Mouse (Mus musculus): ENCODE data around the gene Bmp8a.
"Not testable (repeated sequence)": the region's sequence is repeated elsewhere in the genome, so short reads cannot be mapped to it uniquely, and the experiment has no call there.

The Bmp8a gene

DNA sequence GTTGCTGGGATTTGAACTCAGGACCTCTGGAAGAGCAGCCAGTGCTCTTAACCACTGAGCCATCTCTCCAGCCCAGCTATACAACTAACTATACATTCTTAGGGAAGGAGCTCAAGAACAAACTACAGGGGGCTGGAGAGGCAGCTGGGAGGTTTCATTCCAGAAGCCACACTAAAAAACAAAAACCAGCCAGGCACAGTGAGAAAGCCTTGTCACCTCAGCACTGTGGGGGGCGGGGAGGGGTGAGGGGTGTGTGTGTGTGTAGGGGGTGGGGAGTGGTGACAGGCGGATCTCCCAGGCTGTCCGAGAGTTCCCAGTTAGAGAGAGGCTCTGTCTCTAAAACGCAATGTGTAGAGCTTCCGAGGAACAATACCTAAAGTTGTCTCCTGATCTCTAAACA is 11.7 kb downstream of the Bmp8a start:
- DNase-seq (ENCODE audit: low read depth): no peak

DNA sequence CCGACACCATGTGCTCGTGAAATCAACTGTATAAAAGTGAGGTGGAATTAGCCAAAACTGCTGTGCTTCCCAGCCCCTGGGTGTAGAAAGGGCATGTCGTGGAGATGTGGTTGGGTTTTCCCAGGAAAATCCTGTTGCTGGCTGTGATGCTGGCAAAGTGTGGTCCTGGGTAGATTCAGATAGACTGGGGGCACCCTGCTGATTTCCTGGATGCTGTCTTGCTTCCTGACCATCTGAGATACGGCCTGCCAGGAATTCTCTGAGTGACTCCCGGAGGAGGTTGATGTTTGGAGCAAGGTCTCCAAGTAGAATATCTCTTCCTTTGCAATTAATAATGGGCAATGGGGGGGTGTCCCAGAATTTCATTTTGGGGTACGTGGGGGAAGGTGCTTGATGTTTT is 14.1 kb downstream of the Bmp8a start:
- DNase-seq (ENCODE audit: low read depth): no peak

- DNase-seq (ENCODE audit: low read depth): peak; percentile 30
These were observed 15.4 kb downstream of the Bmp8a start for GRCm38 (mm10) chr4:123327630-123328029.

DNA sequence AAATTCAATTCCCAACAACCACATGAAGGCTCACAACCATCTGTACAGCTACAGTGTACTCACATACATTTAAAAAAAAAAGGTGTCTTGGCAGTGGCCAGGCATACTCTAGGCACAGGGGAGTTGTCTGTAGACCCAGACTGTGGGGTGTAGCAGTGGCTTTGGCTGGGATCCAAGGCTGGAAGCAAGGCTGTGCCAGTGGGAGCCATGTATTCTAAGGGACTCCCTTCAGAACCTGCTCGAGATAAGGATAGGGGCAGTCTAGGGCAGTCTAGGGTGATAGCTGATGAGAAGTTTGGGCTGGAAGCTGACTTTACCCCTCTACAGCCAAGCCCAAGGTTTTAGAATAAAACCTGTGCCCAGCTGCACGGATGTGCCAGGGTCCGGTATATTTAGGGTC is 17.0 kb downstream of the Bmp8a start:
- DNase-seq (ENCODE audit: low read depth): no peak

GRCm38 (mm10) chr4:123323534-123323933 is 19.5 kb downstream of the Bmp8a start, which contains the start of gene Oxct2a:
Gene Oxct2a, minus strand, starts transcription at chr4:123323634.
- DNase-seq (ENCODE audit: low read depth): no peak

DNA sequence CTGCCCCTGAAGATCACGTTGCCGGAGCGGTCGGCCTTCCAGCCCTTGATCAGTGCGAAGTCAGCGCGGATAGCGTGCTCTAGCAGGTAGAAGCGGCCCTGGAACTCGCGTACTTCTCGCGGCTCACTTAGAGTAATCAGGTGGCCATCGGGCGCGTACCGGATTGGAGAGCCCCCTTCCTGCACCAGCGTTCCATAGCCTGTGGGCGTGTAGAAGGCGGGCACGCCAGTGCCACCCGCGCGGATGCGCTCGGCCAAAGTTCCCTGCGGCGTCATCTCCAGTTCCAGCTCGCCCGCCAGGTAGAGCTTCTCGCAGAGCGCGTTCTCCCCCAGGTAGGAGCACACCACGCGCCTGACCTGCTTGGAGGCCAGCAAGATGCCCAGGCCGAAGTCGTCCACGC is 20.1 kb downstream of the Bmp8a start:
- DNase-seq (ENCODE audit: low read depth): not testable (repeated sequence)

DNA sequence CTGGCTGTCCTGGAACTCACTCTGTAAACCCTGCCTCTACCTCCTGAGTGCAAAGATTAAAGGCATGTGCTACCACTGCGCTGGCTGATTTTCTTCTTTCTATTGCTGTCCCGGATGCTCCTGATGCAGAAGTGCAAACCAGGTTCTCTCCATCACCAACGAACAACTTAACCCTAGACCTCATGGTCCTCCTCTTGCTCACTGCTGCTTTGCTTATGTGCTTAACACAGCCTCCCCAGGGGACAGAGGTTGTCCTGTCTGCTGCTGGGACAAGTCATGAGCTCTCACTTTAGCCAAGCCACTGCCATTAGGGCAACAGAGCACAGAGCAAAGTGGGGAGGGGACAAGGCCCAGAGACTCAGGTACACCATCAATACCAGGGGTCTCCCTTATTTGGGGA is 28.6 kb downstream of the Bmp8a start:
- DNase-seq (ENCODE audit: low read depth): no peak

- DNase-seq (ENCODE audit: low read depth): peak; percentile 95
These were observed 30.0 kb downstream of the Bmp8a start for GRCm38 (mm10) chr4:123313010-123313409.

DNA sequence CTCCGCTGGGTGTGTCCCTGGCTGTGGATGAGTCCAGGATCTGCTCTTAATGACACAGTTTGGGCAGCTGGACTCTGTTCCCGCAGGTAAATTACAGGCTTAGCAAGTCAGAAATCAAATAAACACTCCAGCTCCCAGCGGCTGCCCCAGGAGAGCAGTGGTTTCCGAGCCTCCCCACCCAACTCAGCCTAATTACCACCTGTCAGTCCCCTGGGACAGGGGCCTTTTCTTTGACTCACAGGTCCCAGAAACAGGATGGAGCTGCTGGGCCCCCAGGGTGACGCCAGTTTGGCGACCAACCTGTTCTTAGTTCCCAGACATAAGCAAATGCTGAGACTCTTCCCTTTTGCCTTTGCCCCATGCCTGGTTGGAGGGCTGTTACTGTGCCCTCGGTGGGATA is 31.2 kb downstream of the Bmp8a start:
- DNase-seq (ENCODE audit: low read depth): no peak

DNA sequence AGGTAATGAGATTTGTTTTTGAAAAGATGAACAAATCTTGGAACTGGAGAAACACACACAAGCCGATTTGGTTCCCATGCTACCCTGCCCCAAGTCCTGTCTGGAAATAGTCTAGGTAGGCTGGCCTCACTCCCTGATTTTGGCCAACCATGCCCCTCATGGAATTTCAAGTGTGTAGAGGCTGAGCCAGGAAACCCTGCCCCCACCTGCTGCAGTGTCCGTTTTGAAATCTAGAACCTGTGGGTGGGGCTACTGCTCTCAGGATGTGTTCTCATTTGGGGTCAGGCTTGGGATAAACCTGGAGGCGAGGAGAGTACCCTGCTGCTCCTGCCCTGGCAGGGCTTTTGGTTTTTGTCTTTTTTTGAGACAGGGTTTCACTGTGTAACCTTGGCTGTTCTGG is 34.8 kb downstream of the Bmp8a start:
- peak; percentile 29 for DNase-seq (ENCODE audit: low read depth)

- no peak for DNase-seq (ENCODE audit: low read depth)
These were observed 36.1 kb downstream of the Bmp8a start for GRCm38 (mm10) chr4:123306999-123307398.

GRCm38 (mm10) chr4:123305789-123306188 is 37.3 kb downstream of the Bmp8a start:
- peak; percentile 87 for DNase-seq (ENCODE audit: low read depth)

- no peak for DNase-seq (ENCODE audit: low read depth)
These were observed 43.9 kb downstream of the Bmp8a start for GRCm38 (mm10) chr4:123298980-123299670.

GRCm38 (mm10) chr4:123298226-123298625 is 44.8 kb downstream of the Bmp8a start:
- DNase-seq (ENCODE audit: low read depth): no peak

DNA sequence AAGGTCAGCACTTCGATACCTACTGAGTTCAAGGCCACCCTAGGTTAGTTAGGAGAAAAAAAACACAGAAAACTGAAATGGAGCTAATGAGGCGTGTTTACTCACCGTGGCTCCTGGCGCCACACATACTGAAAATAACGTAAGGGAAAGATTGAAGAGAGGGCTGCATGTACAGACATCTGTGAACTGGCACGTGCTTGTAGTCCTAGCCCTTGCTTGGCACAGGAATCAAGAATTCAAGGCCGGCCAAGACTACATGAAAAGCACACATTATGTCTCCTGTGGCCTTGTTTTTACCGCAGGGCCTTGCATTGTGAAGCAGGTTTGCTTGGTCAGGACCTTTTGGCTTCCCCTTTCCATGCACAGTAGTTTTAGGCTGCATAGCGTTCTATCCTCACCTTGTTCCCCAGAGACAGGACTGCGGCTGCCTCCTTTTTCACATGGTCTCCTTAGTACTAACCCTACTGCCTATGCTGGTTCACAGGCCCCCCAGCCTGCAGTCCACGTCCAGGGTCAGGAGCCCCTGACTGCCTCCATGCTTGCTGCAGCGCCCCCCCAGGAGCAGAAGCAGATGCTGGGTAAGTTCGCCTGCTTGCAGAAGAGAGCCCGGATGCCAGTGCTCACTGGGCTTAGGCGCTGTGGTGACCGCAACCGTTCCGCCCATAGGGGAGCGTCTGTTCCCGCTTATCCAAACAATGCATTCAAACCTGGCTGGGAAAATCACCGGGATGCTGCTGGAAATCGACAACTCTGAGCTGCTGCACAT is 45.7 kb downstream of the Bmp8a start:
- no peak for DNase-seq (ENCODE audit: low read depth)

GRCm38 (mm10) chr4:123296148-123296534 is 46.9 kb downstream of the Bmp8a start:
- no peak for DNase-seq (ENCODE audit: low read depth)

GRCm38 (mm10) chr4:123295516-123296147 is 47.4 kb downstream of the Bmp8a start:
- no peak for DNase-seq (ENCODE audit: low read depth)

GRCm38 (mm10) chr4:123295026-123295425 is 48.0 kb downstream of the Bmp8a start:
- DNase-seq (ENCODE audit: low read depth): not testable (repeated sequence)

DNA sequence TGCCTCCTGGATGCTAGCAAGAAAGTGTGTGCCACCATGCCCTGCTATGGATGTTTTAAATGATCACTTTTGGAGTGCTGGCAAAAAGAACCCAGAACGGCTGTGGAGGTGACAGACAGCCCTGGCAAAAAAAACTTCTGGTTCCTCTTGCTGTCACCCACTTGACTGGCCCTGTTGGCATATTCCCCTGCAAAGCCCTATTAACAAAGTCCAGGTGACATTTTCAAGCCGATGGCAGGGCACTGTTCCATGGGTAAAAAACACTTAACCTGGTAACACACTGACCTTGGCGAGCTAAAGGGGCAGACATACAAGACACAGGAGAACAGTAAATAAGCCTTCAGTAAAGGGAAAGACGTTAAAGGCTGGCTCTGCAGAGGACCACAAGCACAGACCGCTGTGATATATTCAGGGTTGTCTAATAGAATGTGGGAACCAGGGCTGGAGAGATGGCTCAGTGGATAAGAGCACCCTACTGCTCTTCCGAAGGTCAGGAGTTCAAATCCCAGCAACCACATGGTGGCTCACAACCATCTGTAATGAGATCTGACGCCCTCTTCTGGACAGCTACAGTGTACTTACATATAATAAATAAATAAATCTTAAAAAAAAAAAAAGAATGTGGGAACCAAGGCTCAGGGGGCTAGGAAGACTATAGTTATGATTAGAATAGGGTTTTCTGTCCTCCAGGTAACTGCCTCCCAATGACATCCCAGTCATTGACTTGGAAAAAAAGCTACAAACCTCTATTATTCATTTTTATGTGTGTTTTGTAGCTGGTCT is 49.2 kb downstream of the Bmp8a start:
- no peak for DNase-seq (ENCODE audit: low read depth)

DNA sequence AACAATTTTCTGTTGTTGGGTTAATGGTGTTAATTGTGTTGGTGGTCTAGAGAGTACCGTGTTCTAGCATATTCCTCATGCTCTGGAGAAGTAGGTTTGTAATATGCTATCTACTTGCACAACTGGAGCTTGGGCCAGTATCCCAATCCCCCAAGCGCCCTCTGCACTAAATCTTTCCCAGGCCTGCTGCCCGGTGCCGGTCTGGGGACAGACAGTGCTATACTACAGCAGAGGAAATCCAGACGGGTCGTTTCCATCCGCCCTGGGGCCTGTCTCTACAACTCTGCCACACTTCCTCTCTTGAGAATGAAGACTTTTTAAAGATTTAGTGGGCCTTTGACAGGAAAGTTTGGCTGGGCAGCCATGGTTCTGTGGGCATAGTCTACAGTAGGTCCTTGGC is 50.1 kb downstream of the Bmp8a start:
- no peak for DNase-seq (ENCODE audit: low read depth)

DNA sequence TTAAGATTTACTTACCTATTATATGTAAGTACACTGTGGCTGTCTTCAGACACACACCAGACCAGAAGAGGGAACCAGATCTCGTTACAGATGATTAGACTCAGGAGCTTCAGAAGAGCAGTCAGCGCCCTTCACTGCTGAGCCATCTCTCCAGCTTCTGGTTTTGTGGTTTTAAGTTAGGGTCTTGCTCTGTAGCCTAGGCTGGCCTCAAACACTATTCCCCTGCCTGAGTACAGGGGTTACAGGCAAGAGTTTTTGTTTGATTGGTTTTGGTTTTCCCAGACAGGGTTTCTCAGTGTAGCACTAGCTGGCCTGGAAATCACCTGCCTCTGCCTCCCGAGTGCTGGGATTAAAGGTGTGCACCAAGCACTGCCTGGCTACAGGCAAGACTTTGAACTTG is 50.7 kb downstream of the Bmp8a start:
- no peak for DNase-seq (ENCODE audit: low read depth)

GRCm38 (mm10) chr4:123289038-123289437 is 54.0 kb downstream of the Bmp8a start:
- DNase-seq (ENCODE audit: low read depth): no peak
